In genomic region chr12:71598641-71599040, GRCm38 (mm10) we compare ENCODE assay signal across 34 mouse cellular contexts.
A peak's percentile ranks its signal among the peaks of the same experiment; 100 is the strongest.
DNase-seq lines count a peak whose midpoint lies in the region; ATAC-seq and TF ChIP-seq lines count a peak whose summit lies in the region.
"Had no signal": no experiment of that assay in that cellular context is flagged by ENCODE, and none has a peak within 500 bp of the region (broad histone marks: within the 10 kb centered on the region; RNA-seq: fewer than 3 reads in every experiment).

No protein-coding gene starts in this region.

- no peak overlapping the region for H3K4me3 ChIP-seq in forebrain, embryonic 16.5 days (replicated peaks; ENCODE audit: low read length)
- H3K4me3 ChIP-seq in forebrain, embryonic 10.5 days, result no peak overlapping the region
- H3K4me3 ChIP-seq in hindbrain, embryonic 14.5 days (replicated peaks; ENCODE audit: low read length), result no peak overlapping the region
- no peak overlapping the region for H3K4me3 ChIP-seq in hindbrain, postnatal 0 days (ENCODE audit: low read length)
- H3K4me3 ChIP-seq in neural tube, embryonic 12.5 days, result no peak overlapping the region
- H3K4me3 ChIP-seq: embryonic facial prominence, embryonic 10.5 days; embryonic facial prominence, embryonic 15.5 days; gastrocnemius, adult 2 months; heart, adult 2 months; heart, embryonic 13.5 days; left cerebral cortex, adult 2 months; limb, embryonic 13.5 days; liver, embryonic 12.5 days had no signal

- peak overlapping the region; percentile 53 for H3K27ac ChIP-seq in forebrain, embryonic 16.5 days (ENCODE audit: low read length)
- no peak overlapping the region for H3K27ac ChIP-seq in forebrain, embryonic 10.5 days
- H3K27ac ChIP-seq in hindbrain, embryonic 14.5 days, result 0 out of 2 replicates have a peak overlapping the region, but pooled peaks have one; percentile 26
- no peak overlapping the region for H3K27ac ChIP-seq in hindbrain, postnatal 0 days
- H3K27ac ChIP-seq in neural tube, embryonic 12.5 days, result 0 out of 2 replicates have a peak overlapping the region, but pooled peaks have one; percentile 46
- H3K27ac ChIP-seq: embryonic facial prominence, embryonic 10.5 days; embryonic facial prominence, embryonic 15.5 days; gastrocnemius, adult 2 months; heart, adult 2 months; heart, embryonic 13.5 days; left cerebral cortex, adult 2 months; limb, embryonic 13.5 days; liver, embryonic 12.5 days; macrophage had no signal

- no peak for TF ChIP-seq CTCF in hindbrain, postnatal 0 days (IDR thresholded peaks at IDR 0.05; ENCODE audit: low read depth)

- no peaks in the 10 kb centered on the region for H3K36me3 ChIP-seq in forebrain, embryonic 16.5 days (ENCODE audit: control insufficient read depth, insufficient read depth)
- no peaks in the 10 kb centered on the region for H3K36me3 ChIP-seq in forebrain, embryonic 10.5 days (replicated peaks)
- H3K36me3 ChIP-seq in hindbrain, embryonic 14.5 days (replicated peaks; ENCODE audit: control insufficient read depth, insufficient read depth), result no peaks in the 10 kb centered on the region
- H3K36me3 ChIP-seq in hindbrain, postnatal 0 days (ENCODE audit: insufficient read depth, low read length), result no peaks in the 10 kb centered on the region
- no peaks in the 10 kb centered on the region for H3K36me3 ChIP-seq in neural tube, embryonic 12.5 days
- H3K36me3 ChIP-seq: embryonic facial prominence, embryonic 10.5 days; embryonic facial prominence, embryonic 15.5 days; heart, embryonic 13.5 days; limb, embryonic 13.5 days; liver, embryonic 12.5 days had no signal

- no peaks in the 10 kb centered on the region for H3K9me3 ChIP-seq in forebrain, embryonic 16.5 days (ENCODE audit: control insufficient read depth, low read length)
- no peaks in the 10 kb centered on the region for H3K9me3 ChIP-seq in forebrain, embryonic 10.5 days
- no peaks in the 10 kb centered on the region for H3K9me3 ChIP-seq in hindbrain, embryonic 14.5 days (ENCODE audit: control insufficient read depth, low read length)
- H3K9me3 ChIP-seq in hindbrain, postnatal 0 days (ENCODE audit: low read length), result no peaks in the 10 kb centered on the region
- no peaks in the 10 kb centered on the region for H3K9me3 ChIP-seq in neural tube, embryonic 12.5 days
- H3K9me3 ChIP-seq: embryonic facial prominence, embryonic 10.5 days; embryonic facial prominence, embryonic 15.5 days; heart, embryonic 13.5 days; limb, embryonic 13.5 days; liver, embryonic 12.5 days had no signal

- no peak for DNase-seq in forebrain, embryonic 10.5 days (ENCODE audit: extremely low spot score, low spot score)
- no peak for DNase-seq in hindbrain, embryonic 14.5 days (ENCODE audit: low spot score)
- DNase-seq in hindbrain, postnatal 0 days (ENCODE audit: low spot score), result no peak
- no peak for DNase-seq in neural tube, embryonic 10.5 days (ENCODE audit: extremely low spot score, low spot score)
- DNase-seq in thymus, postnatal 0 days (ENCODE audit: low spot score), result no peak
- no peak for DNase-seq in spleen, postnatal 10 days (ENCODE audit: low spot score in 2 of 2)
- DNase-seq: adrenal gland, adult 2 months; adrenal gland, postnatal 36 days; cerebellum, adult 2 months; cerebellum, postnatal 25 days; gastrocnemius, adult 2 months; gastrocnemius, postnatal 36 days; heart, adult 2 months; heart, postnatal 10 days; kidney, adult 11 months; kidney, postnatal 14 days; liver, postnatal 0 days; right cerebral cortex, postnatal 4 days; thymus, adult 2 months; thymus, postnatal 4 days had no signal

- no peak overlapping the region for H3K4me2 ChIP-seq in forebrain, embryonic 16.5 days (ENCODE audit: low read length)
- no peak overlapping the region for H3K4me2 ChIP-seq in hindbrain, embryonic 14.5 days (replicated peaks)
- H3K4me2 ChIP-seq in hindbrain, postnatal 0 days (ENCODE audit: low read depth, low read length), result no peak overlapping the region
- H3K4me2 ChIP-seq in neural tube, embryonic 12.5 days (replicated peaks), result no peak overlapping the region
- H3K4me2 ChIP-seq: embryonic facial prominence, embryonic 15.5 days; heart, embryonic 13.5 days; limb, embryonic 13.5 days; liver, embryonic 12.5 days had no signal

- no peak for ATAC-seq in forebrain, embryonic 16.5 days
- no peak for ATAC-seq in hindbrain, embryonic 14.5 days (ENCODE audit: low FRiP score)
- no peak for ATAC-seq in hindbrain, postnatal 0 days
- ATAC-seq in neural tube, embryonic 12.5 days (ENCODE audit: low FRiP score, low read depth), result no peak
- ATAC-seq: activated CD4-positive, CD25-positive, alpha-beta regulatory T cell, adult 4 months; forebrain, embryonic 14.5 days; inflammation-experienced regulatory T-cells, adult 6 months; liver, embryonic 12.5 days; liver, postnatal 0 days; lung, postnatal 0 days had no signal

- 68% methylated on average over 9 of the region's 9 CpGs for WGBS in forebrain, embryonic 16.5 days
- WGBS in forebrain, embryonic 10.5 days, result 95% methylated on average over 9 of the region's 9 CpGs
- 72% methylated on average over 9 of the region's 9 CpGs for WGBS in hindbrain, embryonic 14.5 days
- 74% methylated on average over 9 of the region's 9 CpGs for WGBS in hindbrain, postnatal 0 days
- 80% methylated on average over 9 of the region's 9 CpGs for WGBS in neural tube, embryonic 12.5 days

- H3K4me1 ChIP-seq in forebrain, embryonic 16.5 days (replicated peaks; ENCODE audit: control insufficient read depth, insufficient read depth, low read length), result peaks cover 5% of the 10 kb centered on the region
- peaks cover 9% of the 10 kb centered on the region; the same call in 1 of the 2 replicates for H3K4me1 ChIP-seq in forebrain, embryonic 10.5 days
- peaks cover 14% of the 10 kb centered on the region; the same call in 1 of the 2 replicates for H3K4me1 ChIP-seq in hindbrain, embryonic 14.5 days (replicated peaks; ENCODE audit: control insufficient read depth, insufficient read depth, low read length)
- no peaks in the 10 kb centered on the region for H3K4me1 ChIP-seq in hindbrain, postnatal 0 days (ENCODE audit: insufficient read depth, low read length)
- no peaks in the 10 kb centered on the region for H3K4me1 ChIP-seq in neural tube, embryonic 12.5 days
- H3K4me1 ChIP-seq: embryonic facial prominence, embryonic 10.5 days; embryonic facial prominence, embryonic 15.5 days; heart, embryonic 13.5 days; liver, embryonic 12.5 days had no signal

- H3K9ac ChIP-seq in forebrain, embryonic 16.5 days (replicated peaks; ENCODE audit: low read depth, low read length), result no peak overlapping the region
- no peak overlapping the region for H3K9ac ChIP-seq in hindbrain, embryonic 14.5 days
- H3K9ac ChIP-seq in hindbrain, postnatal 0 days (replicated peaks; ENCODE audit: low read length), result no peak overlapping the region
- H3K9ac ChIP-seq in neural tube, embryonic 12.5 days, result no peak overlapping the region
- H3K9ac ChIP-seq: embryonic facial prominence, embryonic 15.5 days; heart, embryonic 13.5 days; limb, embryonic 13.5 days; liver, embryonic 12.5 days; liver, postnatal 0 days had no signal

- H3K27me3 ChIP-seq in forebrain, embryonic 16.5 days (replicated peaks; ENCODE audit: control insufficient read depth, insufficient read depth, low read length), result no peaks in the 10 kb centered on the region
- H3K27me3 ChIP-seq in forebrain, embryonic 10.5 days (ENCODE audit: poor library complexity, severe bottlenecking), result no peaks in the 10 kb centered on the region
- H3K27me3 ChIP-seq in hindbrain, embryonic 14.5 days (ENCODE audit: control insufficient read depth, insufficient read depth, low read length), result no peaks in the 10 kb centered on the region
- H3K27me3 ChIP-seq in hindbrain, postnatal 0 days (ENCODE audit: insufficient read depth, low read length), result no peaks in the 10 kb centered on the region
- H3K27me3 ChIP-seq in neural tube, embryonic 12.5 days (replicated peaks), result no peaks in the 10 kb centered on the region
- H3K27me3 ChIP-seq: CH12.LX; embryonic facial prominence, embryonic 15.5 days; heart, embryonic 13.5 days; limb, embryonic 13.5 days; liver, embryonic 12.5 days had no signal

Comparison
In these comparisons a context has a peak if more than half of its experiments do, and no peak if none do; other contexts are left out.
1. H3K27ac ChIP-seq: peak in forebrain, embryonic 16.5 days (single experiment), hindbrain, embryonic 14.5 days (single experiment) and neural tube, embryonic 12.5 days (single experiment); none in forebrain, embryonic 10.5 days (single experiment) and hindbrain, postnatal 0 days (single experiment).